In genomic region chr6:45327952-45328485, GRCm38 (mm10) we compare ENCODE assay signal across 21 mouse cellular contexts.
A peak's percentile ranks its signal among the peaks of the same experiment; 100 is the strongest.
DNase-seq lines count a peak whose midpoint lies in the region; ATAC-seq and TF ChIP-seq lines count a peak whose summit lies in the region.
"Had no signal": no experiment of that assay in that cellular context is flagged by ENCODE, and none has a peak within 500 bp of the region (broad histone marks: within the 10 kb centered on the region; RNA-seq: fewer than 3 reads in every experiment).

No protein-coding gene starts in this region.

- H3K27me3 ChIP-seq in forebrain, embryonic 13.5 days: no peaks in the 10 kb centered on the region
- H3K27me3 ChIP-seq in forebrain, embryonic 15.5 days: no peaks in the 10 kb centered on the region
- H3K27me3 ChIP-seq in forebrain, postnatal 0 days (ENCODE audit: insufficient read depth, low read length): no peaks in the 10 kb centered on the region
- no peaks in the 10 kb centered on the region for H3K27me3 ChIP-seq in forebrain, embryonic 10.5 days (ENCODE audit: poor library complexity, severe bottlenecking)
- H3K27me3 ChIP-seq in midbrain, embryonic 15.5 days (replicated peaks): no peaks in the 10 kb centered on the region
- no peaks in the 10 kb centered on the region for H3K27me3 ChIP-seq in midbrain, embryonic 11.5 days (ENCODE audit: control insufficient read depth, insufficient read depth, low read length)
- no peaks in the 10 kb centered on the region for H3K27me3 ChIP-seq in hindbrain, embryonic 14.5 days (ENCODE audit: control insufficient read depth, insufficient read depth, low read length)
- H3K27me3 ChIP-seq: hindbrain, embryonic 12.5 days had no signal

- TF ChIP-seq CTCF in forebrain, postnatal 0 days (IDR thresholded peaks at IDR 0.05; ENCODE audit: low read depth): no peak
- no peak for TF ChIP-seq CTCF in brain, embryonic 14.5 days (IDR thresholded peaks at IDR 0.05; ENCODE audit: borderline replicate concordance, extremely low read depth, insufficient read depth, insufficient read length)

- TF ChIP-seq POLR2A in brain, embryonic 14.5 days (IDR thresholded peaks at IDR 0.05; ENCODE audit: borderline replicate concordance, extremely low read depth, insufficient read depth, insufficient read length, poor library complexity, severe bottlenecking): no peak

- peak; percentile 18 for DNase-seq in forebrain, postnatal 0 days
- DNase-seq in forebrain, embryonic 10.5 days (ENCODE audit: extremely low spot score, low spot score): no peak
- DNase-seq in midbrain, embryonic 11.5 days (ENCODE audit: low spot score, missing footprints): no peak
- DNase-seq in brain, embryonic 14.5 days (ENCODE audit: low read depth): peak; percentile 64
- DNase-seq in hindbrain, embryonic 14.5 days (ENCODE audit: low spot score): no peak
- DNase-seq: adrenal gland, adult 8-10 months; adrenal gland, postnatal 25 days; cerebellum, adult 18-20 months; cerebellum, adult 9-10 months; cerebellum, postnatal 14 days; gastrocnemius, adult 2 months; gastrocnemius, postnatal 14 days; heart, adult 11 months had no signal

- no peak overlapping the region for H3K27ac ChIP-seq in forebrain, embryonic 13.5 days
- no peak overlapping the region for H3K27ac ChIP-seq in forebrain, embryonic 15.5 days (replicated peaks)
- H3K27ac ChIP-seq in forebrain, postnatal 0 days (ENCODE audit: low read depth, low read length): no peak overlapping the region
- H3K27ac ChIP-seq in forebrain, embryonic 10.5 days: no peak overlapping the region
- H3K27ac ChIP-seq in midbrain, embryonic 15.5 days: no peak overlapping the region
- H3K27ac ChIP-seq in midbrain, embryonic 11.5 days (ENCODE audit: low read depth, low read length): no peak overlapping the region
- H3K27ac ChIP-seq in hindbrain, embryonic 14.5 days: no peak overlapping the region
- H3K27ac ChIP-seq: gastrocnemius, adult 2 months; hindbrain, embryonic 12.5 days had no signal

- no peaks in the 10 kb centered on the region for H3K4me1 ChIP-seq in forebrain, embryonic 13.5 days
- no peaks in the 10 kb centered on the region for H3K4me1 ChIP-seq in forebrain, embryonic 15.5 days
- H3K4me1 ChIP-seq in forebrain, postnatal 0 days (ENCODE audit: insufficient read depth): no peaks in the 10 kb centered on the region
- no peaks in the 10 kb centered on the region for H3K4me1 ChIP-seq in forebrain, embryonic 10.5 days
- no peaks in the 10 kb centered on the region for H3K4me1 ChIP-seq in midbrain, embryonic 15.5 days
- no peaks in the 10 kb centered on the region for H3K4me1 ChIP-seq in midbrain, embryonic 11.5 days (ENCODE audit: control insufficient read depth, insufficient read depth, low read length)
- no peaks in the 10 kb centered on the region for H3K4me1 ChIP-seq in hindbrain, embryonic 14.5 days (replicated peaks; ENCODE audit: control insufficient read depth, insufficient read depth, low read length)
- H3K4me1 ChIP-seq: hindbrain, embryonic 12.5 days had no signal

- peak; percentile 59; the same call in 1 of the 2 replicates for ATAC-seq in forebrain, embryonic 13.5 days
- ATAC-seq in forebrain, embryonic 15.5 days (replicated peaks): no peak; the same call in 1 of the 2 replicates
- no peak for ATAC-seq in forebrain, postnatal 0 days
- 0 out of 2 replicates have a peak, but pooled peaks have one; percentile 30 for ATAC-seq in midbrain, embryonic 15.5 days (replicated peaks)
- ATAC-seq in midbrain, embryonic 11.5 days (ENCODE audit: low FRiP score): no peak
- ATAC-seq in hindbrain, embryonic 14.5 days (ENCODE audit: low FRiP score): no peak
- ATAC-seq: activated CD4-positive, CD25-positive, alpha-beta regulatory T cell, adult 4 months; hindbrain, embryonic 16.5 days; intestine, embryonic 16.5 days had no signal

- H3K4me2 ChIP-seq in forebrain, embryonic 13.5 days: no peak overlapping the region
- no peak overlapping the region for H3K4me2 ChIP-seq in forebrain, embryonic 15.5 days (replicated peaks)
- no peak overlapping the region for H3K4me2 ChIP-seq in forebrain, postnatal 0 days (ENCODE audit: low read depth)
- no peak overlapping the region for H3K4me2 ChIP-seq in midbrain, embryonic 15.5 days
- H3K4me2 ChIP-seq in midbrain, embryonic 11.5 days: no peak overlapping the region
- H3K4me2 ChIP-seq in hindbrain, embryonic 14.5 days (replicated peaks): no peak overlapping the region
- H3K4me2 ChIP-seq: heart, embryonic 11.5 days; hindbrain, embryonic 12.5 days had no signal

- WGBS in forebrain, embryonic 13.5 days: 75% methylated on average over 3 of the region's 3 CpGs
- 47% methylated on average over 3 of the region's 3 CpGs for WGBS in forebrain, embryonic 15.5 days
- WGBS in forebrain, postnatal 0 days: 42% methylated on average over 3 of the region's 3 CpGs
- WGBS in forebrain, embryonic 10.5 days: 92% methylated on average over 3 of the region's 3 CpGs
- 53% methylated on average over 3 of the region's 3 CpGs for WGBS in midbrain, embryonic 15.5 days
- WGBS in midbrain, embryonic 11.5 days: 90% methylated on average over 3 of the region's 3 CpGs
- 64% methylated on average over 3 of the region's 3 CpGs for WGBS in hindbrain, embryonic 14.5 days

- H3K9ac ChIP-seq in forebrain, embryonic 13.5 days: no peak overlapping the region
- H3K9ac ChIP-seq in forebrain, embryonic 15.5 days (replicated peaks): no peak overlapping the region
- no peak overlapping the region for H3K9ac ChIP-seq in forebrain, postnatal 0 days
- no peak overlapping the region for H3K9ac ChIP-seq in midbrain, embryonic 15.5 days
- H3K9ac ChIP-seq in midbrain, embryonic 11.5 days (ENCODE audit: low read length): no peak overlapping the region
- no peak overlapping the region for H3K9ac ChIP-seq in hindbrain, embryonic 14.5 days
- H3K9ac ChIP-seq: hindbrain, embryonic 12.5 days had no signal

- no peaks in the 10 kb centered on the region for H3K9me3 ChIP-seq in forebrain, embryonic 13.5 days (replicated peaks)
- H3K9me3 ChIP-seq in forebrain, embryonic 15.5 days: no peaks in the 10 kb centered on the region
- H3K9me3 ChIP-seq in forebrain, postnatal 0 days (ENCODE audit: low read length): no peaks in the 10 kb centered on the region
- H3K9me3 ChIP-seq in forebrain, embryonic 10.5 days: no peaks in the 10 kb centered on the region
- no peaks in the 10 kb centered on the region for H3K9me3 ChIP-seq in midbrain, embryonic 15.5 days
- no peaks in the 10 kb centered on the region for H3K9me3 ChIP-seq in midbrain, embryonic 11.5 days (ENCODE audit: control insufficient read depth, low read length)
- H3K9me3 ChIP-seq in hindbrain, embryonic 14.5 days (ENCODE audit: control insufficient read depth, low read length): no peaks in the 10 kb centered on the region
- H3K9me3 ChIP-seq: hindbrain, embryonic 12.5 days had no signal

- H3K4me3 ChIP-seq in forebrain, embryonic 13.5 days: no peak overlapping the region
- H3K4me3 ChIP-seq in forebrain, embryonic 15.5 days: no peak overlapping the region
- H3K4me3 ChIP-seq in forebrain, postnatal 0 days (ENCODE audit: low read depth, low read length): no peak overlapping the region
- no peak overlapping the region for H3K4me3 ChIP-seq in forebrain, embryonic 10.5 days
- H3K4me3 ChIP-seq in midbrain, embryonic 15.5 days: no peak overlapping the region
- no peak overlapping the region for H3K4me3 ChIP-seq in midbrain, embryonic 11.5 days (ENCODE audit: low read depth, low read length)
- no peak overlapping the region for H3K4me3 ChIP-seq in hindbrain, embryonic 14.5 days (replicated peaks; ENCODE audit: low read length)
- H3K4me3 ChIP-seq: gastrocnemius, adult 2 months; hindbrain, embryonic 12.5 days had no signal

- no peaks in the 10 kb centered on the region for H3K36me3 ChIP-seq in forebrain, embryonic 13.5 days (ENCODE audit: poor library complexity, severe bottlenecking)
- no peaks in the 10 kb centered on the region for H3K36me3 ChIP-seq in forebrain, embryonic 15.5 days
- no peaks in the 10 kb centered on the region for H3K36me3 ChIP-seq in forebrain, postnatal 0 days (ENCODE audit: insufficient read depth)
- H3K36me3 ChIP-seq in forebrain, embryonic 10.5 days (replicated peaks): no peaks in the 10 kb centered on the region
- H3K36me3 ChIP-seq in midbrain, embryonic 15.5 days (replicated peaks): no peaks in the 10 kb centered on the region
- no peaks in the 10 kb centered on the region for H3K36me3 ChIP-seq in midbrain, embryonic 11.5 days (ENCODE audit: control insufficient read depth, insufficient read depth, low read length)
- no peaks in the 10 kb centered on the region for H3K36me3 ChIP-seq in hindbrain, embryonic 14.5 days (replicated peaks; ENCODE audit: control insufficient read depth, insufficient read depth)
- H3K36me3 ChIP-seq: hindbrain, embryonic 12.5 days had no signal

Comparison
In these comparisons a context has a peak if more than half of its experiments do, and no peak if none do; other contexts are left out.
1. ATAC-seq: peak in forebrain, embryonic 13.5 days (single experiment) and midbrain, embryonic 15.5 days (single experiment); none in forebrain, embryonic 15.5 days (single experiment), forebrain, postnatal 0 days (single experiment), midbrain, embryonic 11.5 days (single experiment) and hindbrain, embryonic 14.5 days (single experiment).
2. DNase-seq: peak in forebrain, postnatal 0 days (single experiment) and brain, embryonic 14.5 days (single experiment); none in forebrain, embryonic 10.5 days (single experiment), midbrain, embryonic 11.5 days (single experiment) and hindbrain, embryonic 14.5 days (single experiment).